Mouse (Mus musculus) forebrain, embryonic 14.5 days (tissue): ENCODE measurements around the gene Mdh2. TPM values are rescaled to one million over a fixed set of nuclear protein-coding genes. Genes with fewer than 3 reads are reported as not detected.
A peak's percentile ranks its signal among the peaks of the same experiment; 100 is the strongest.

Experiments
- ATAC-seq: fragments of 200-750 bp; cut with Nextera tagmentation; 2 replicates; pipeline ENCODE4 v1.8.0; 2017; ENCODE audit warnings: mild to moderate bottlenecking, moderate library complexity
- DNase-seq: peaks from one replicate; pipeline ENCODE4 v3.0.0-alpha.2; 2015; ENCODE audit warnings: low spot score
- H3K27ac ChIP-seq: fragments of 300-500 bp; sonication (generic); 2 replicates; pipeline ENCODE4 v1.5.1; 2014; ENCODE audit warnings: low read depth, mild to moderate bottlenecking, control low read depth, low read length, moderate library complexity
- H3K27me3 ChIP-seq: fragments of 300-500 bp; sonication (generic); replicated peaks from 2 replicates; pipeline ENCODE4 v1.6.1; 2014; ENCODE audit warnings: low read length, control low read depth, mixed read lengths; ENCODE audit not compliant: control insufficient read depth, insufficient read depth
- H3K36me3 ChIP-seq: fragments of 300-500 bp; sonication (generic); 2 replicates; pipeline ENCODE4 v1.6.1; 2014; ENCODE audit warnings: low read length, control low read depth; ENCODE audit not compliant: control insufficient read depth, insufficient read depth
- H3K4me1 ChIP-seq: fragments of 300-500 bp; sonication (generic); 2 replicates; pipeline ENCODE4 v1.6.1; 2014; ENCODE audit warnings: antibody characterized with exemption, low read length, control low read depth; ENCODE audit not compliant: control insufficient read depth, insufficient read depth
- H3K4me2 ChIP-seq: fragments of 300-500 bp; sonication (generic); 2 replicates; pipeline ENCODE4 v1.6.1; 2014; ENCODE audit warnings: mild to moderate bottlenecking, control low read depth, low read length
- H3K4me3 ChIP-seq: fragments of 300-500 bp; sonication (generic); 2 replicates; pipeline ENCODE4 v1.5.1; 2014; ENCODE audit warnings: low read depth, low read length, control low read depth
- H3K9ac ChIP-seq: fragments of 300-500 bp; sonication (generic); 2 replicates; pipeline ENCODE4 v1.6.1; 2014; ENCODE audit warnings: mild to moderate bottlenecking, low read length, control low read depth, moderate library complexity
- H3K9me3 ChIP-seq: fragments of 300-500 bp; sonication (generic); replicated peaks from 2 replicates; pipeline ENCODE4 v1.6.1; 2016; ENCODE audit warnings: low read length, control low read depth, mixed read lengths; ENCODE audit not compliant: control insufficient read depth
- WGBS: fragments of 180-500 bp; shearing (Covaris S2); extraction: QIAGEN DNeasy Blood & Tissue Kit; methylation state at CpG from one replicate; pipeline ENCODE4 v1.1.7; 2014; 5-methylcytosine and 5-hydroxymethylcytosine counted together
- polyA plus RNA-seq: library from polyadenylated mRNA; unstranded; fragments of >200 nt; fragmentation: Nextera tagmentation; extraction: Ambion mirVana; gene quantifications from 2 replicates; pipeline ENCODE4 v1.2.1, GENCODE M21; 2014

The Mdh2 gene
- polyA plus RNA-seq, 1 experiment from 2014 or later = 590 TPM

DNA sequence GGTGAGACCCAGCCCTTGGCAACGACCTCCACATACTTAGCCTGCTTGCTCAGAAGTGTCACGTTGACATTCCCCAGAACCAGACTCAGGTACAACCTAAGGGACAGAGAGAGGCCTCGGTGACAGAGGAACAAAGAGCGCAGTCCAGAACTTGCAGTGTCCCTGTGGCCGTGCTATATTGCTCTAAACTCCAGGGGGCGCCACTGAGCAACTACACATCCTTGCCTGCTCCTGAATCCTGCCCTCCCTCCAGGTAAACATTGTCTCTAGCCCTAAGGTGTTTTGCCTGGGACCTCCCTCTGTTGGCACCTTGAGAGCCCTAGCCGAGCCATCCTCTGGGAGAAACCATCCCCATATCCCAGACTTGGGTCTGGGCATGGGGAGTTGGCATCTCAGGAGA is 41.1 kb upstream of the Mdh2 start:
- Histone ChIP-seq H3K4me2 (no peak overlapping the region), H3K27ac (no peak overlapping the region), H3K4me1 (no peaks in the 10 kb centered on the region), H3K4me3 (no peak overlapping the region), H3K36me3 (peaks cover 74% of the 10 kb centered on the region), H3K9me3 (no peaks in the 10 kb centered on the region), H3K9ac (no peak overlapping the region), H3K27me3 (no peaks in the 10 kb centered on the region)
- 79% methylated on average over 7 of the region's 7 CpGs for WGBS
- DNase-seq (no peak), ATAC-seq (no peak)

DNA sequence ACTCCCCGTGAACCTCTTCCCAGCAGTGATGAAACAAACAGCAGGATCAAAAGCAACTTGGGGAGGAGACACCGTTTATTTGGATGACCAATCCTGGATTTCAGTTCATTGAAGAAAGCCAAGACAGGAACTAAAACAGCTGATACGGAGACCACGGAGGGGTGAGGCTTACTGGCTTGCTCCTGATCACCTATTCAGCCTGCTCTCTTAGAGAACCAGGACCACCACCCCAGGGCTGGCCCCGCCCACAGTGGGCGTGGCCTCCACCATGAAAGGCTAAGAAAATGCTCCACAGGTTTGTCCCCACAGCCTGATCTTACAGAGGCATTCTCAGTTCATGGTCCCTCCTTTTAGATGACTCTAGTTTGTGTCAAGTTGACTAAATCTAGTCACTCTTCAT is 40.0 kb upstream of the Mdh2 start:
- H3K4me1 ChIP-seq = peaks cover 5% of the 10 kb centered on the region
- no peak overlapping the region for H3K4me3 ChIP-seq
- ATAC-seq (no peak), DNase-seq (no peak)
- peaks cover 63% of the 10 kb centered on the region for H3K36me3 ChIP-seq
- WGBS = 32% methylated on average over 6 of the region's 6 CpGs
- H3K27ac ChIP-seq = no peak overlapping the region
- no peak overlapping the region for H3K4me2 ChIP-seq
- H3K9me3 ChIP-seq = no peaks in the 10 kb centered on the region
- H3K27me3 ChIP-seq = no peaks in the 10 kb centered on the region
- no peak overlapping the region for H3K9ac ChIP-seq

DNA sequence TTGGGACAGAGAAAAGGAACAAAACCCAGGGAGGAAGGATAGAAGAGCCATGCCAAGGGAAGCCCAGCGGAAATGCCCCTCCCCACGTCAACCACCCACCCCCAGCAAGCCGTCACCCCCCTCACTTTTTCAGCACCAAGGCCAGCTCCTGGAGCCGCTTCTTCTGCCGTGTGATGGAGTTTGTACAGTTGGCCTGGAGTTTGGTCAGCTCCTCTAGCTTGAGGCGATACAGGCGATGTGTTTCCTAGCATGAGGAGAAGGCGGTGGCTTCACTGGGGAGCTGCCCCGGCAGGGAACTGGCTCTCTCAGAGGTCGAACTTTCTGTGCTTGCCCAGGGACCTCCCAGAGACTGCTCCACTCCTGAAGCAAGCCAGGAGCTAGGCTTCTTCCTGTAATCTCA is 36.1 kb upstream of the Mdh2 start:
- ATAC-seq = no peak
- no peak for DNase-seq
- WGBS = 73% methylated on average over 10 of the region's 10 CpGs
- Histone ChIP-seq H3K36me3 (peaks cover 24% of the 10 kb centered on the region; the same call in 1 of the 2 replicates), H3K27ac (no peak overlapping the region), H3K4me3 (no peak overlapping the region), H3K9ac (no peak overlapping the region), H3K27me3 (no peaks in the 10 kb centered on the region), H3K4me1 (peaks cover 7% of the 10 kb centered on the region), H3K9me3 (no peaks in the 10 kb centered on the region), H3K4me2 (no peak overlapping the region)

DNA sequence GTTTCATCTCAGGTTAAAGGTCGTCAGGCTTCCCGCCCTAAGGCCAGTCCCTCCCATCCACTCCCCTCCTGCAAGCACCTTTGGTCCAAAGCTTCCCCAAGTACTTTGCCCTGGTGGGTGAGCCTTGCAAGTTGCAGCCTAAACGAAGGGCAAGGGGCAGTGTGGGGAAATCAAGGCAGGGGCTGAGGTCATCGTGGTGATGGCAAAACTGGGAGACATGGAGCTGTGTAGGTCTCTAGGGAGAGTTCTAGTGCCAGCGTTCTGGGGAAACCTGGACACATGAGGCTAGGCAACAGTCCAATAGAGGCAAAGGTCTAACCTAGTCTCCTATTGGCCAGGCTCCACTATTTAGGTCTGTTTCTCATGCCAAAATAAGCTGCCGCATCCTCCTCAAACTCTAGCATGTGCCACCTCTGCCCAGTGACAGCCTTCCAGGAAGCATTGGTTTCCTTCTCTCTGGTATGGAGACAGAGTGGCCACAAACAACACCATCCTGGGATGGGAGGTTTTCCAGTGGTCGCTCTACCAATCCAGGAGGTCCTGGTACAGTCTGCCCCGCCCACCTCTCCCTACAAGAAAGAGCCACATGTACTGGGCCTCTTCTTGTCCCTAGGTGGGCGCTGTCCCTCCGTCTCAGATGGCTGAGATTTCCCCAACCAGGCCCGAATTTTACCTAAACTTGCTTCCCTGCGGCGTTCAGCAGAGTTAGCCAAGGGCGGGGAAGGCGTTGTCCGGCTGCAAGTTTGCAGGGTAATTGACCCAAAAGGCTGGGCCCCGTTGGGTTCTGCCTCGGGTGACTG is 35.1 kb upstream of the Mdh2 start:
- peaks cover 7% of the 10 kb centered on the region for H3K4me1 ChIP-seq
- H3K4me2 ChIP-seq = peak overlapping the region; percentile 84
- DNase-seq (peak; percentile 41), ATAC-seq (peak; percentile 38; the same call in 1 of the 2 replicates)
- peak overlapping the region; percentile 87 for H3K9ac ChIP-seq
- peak overlapping the region; percentile 85 for H3K4me3 ChIP-seq
- WGBS = 22% methylated on average over 18 of the region's 18 CpGs
- peaks cover 17% of the 10 kb centered on the region; the same call in 1 of the 2 replicates for H3K36me3 ChIP-seq
- H3K27ac ChIP-seq = no peak overlapping the region
- no peaks in the 10 kb centered on the region for H3K9me3 ChIP-seq
- no peaks in the 10 kb centered on the region for H3K27me3 ChIP-seq

DNA sequence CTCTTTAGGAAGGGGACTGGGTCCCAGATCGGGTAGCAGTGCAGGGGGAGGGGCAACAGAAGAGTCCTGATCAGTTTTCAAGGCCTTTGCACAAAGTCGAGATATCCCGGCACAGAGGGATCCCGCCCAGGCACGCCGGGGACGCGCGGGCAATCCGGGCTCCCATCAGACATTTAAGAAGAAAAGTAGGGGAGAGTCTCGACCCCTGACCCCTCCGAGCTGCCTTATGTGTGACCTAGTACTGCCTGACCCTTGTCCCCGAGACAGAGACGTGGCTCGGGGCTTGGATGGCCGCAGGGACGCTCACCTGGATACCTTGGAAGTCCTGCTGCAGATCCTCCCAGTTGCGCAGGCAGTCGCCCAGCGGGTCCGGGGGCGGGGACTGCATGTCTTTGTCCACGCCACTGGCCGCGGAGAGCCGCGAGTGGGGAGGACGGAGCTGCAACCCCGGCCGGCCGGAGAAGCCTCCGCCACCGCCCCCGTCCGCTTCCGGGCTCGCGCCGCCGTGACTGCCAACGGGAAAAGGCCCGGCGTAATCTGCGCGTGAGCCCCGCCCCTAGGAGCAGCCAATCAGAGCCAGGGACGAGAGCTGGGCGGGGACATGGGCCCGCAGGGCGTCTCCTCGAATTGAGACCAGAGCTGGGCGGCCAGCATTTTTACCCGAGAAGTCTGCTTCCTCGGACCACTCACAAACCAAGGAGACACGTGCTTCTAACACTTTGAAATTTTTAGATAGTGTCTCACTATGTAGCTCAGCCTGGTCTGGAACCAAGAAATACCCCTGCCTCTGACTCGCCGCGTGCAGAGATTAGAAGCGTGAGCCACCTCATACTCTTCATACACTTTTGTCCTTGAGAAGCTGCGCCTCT is 34.3 kb upstream of the Mdh2 start, which contains the start of gene Tmem120a:
Tmem120a (minus strand) TSS at position 708 of the 869 bp plus-strand sequence.
- no peaks in the 10 kb centered on the region for H3K27me3 ChIP-seq
- DNase-seq = peak; percentile 95
- peak within 1 kb of the TSS; percentile 5; the same call in 1 of the 2 replicates for H3K27ac ChIP-seq
- no peaks in the 10 kb centered on the region for H3K9me3 ChIP-seq
- peak; percentile 99 for ATAC-seq
- peaks cover 7% of the 10 kb centered on the region for H3K4me1 ChIP-seq
- peak within 1 kb of the TSS; percentile 87 for H3K9ac ChIP-seq
- peak within 1 kb of the TSS; percentile 85 for H3K4me3 ChIP-seq
- H3K36me3 ChIP-seq = peaks cover 17% of the 10 kb centered on the region; the same call in 1 of the 2 replicates
- peak within 1 kb of the TSS; percentile 84 for H3K4me2 ChIP-seq
- WGBS = under 1% methylated on average over 59 of the region's 60 CpGs

DNA sequence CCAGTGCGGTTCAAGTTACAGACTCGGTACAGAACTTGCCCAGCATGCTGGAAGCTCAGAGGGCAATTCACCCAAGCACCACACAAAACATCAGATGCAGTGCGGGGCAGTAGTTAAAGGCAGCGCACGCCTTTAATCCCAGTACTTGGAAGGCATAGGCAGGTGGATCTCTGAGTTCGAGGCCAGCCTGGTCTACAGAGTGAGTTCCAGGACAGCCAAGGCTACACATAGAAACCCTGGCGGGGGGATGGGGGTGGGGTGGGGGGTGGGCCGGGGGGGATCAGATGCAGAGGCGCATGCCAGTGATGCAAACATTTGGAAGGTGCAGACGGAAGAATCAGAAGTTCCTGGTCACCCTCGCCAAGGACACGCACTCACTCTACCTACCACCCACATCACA is 33.5 kb upstream of the Mdh2 start:
- Histone ChIP-seq H3K4me1 (peaks cover 7% of the 10 kb centered on the region), H3K27me3 (no peaks in the 10 kb centered on the region), H3K4me2 (peak overlapping the region; percentile 84), H3K27ac (0 out of 2 replicates have a peak overlapping the region, but pooled peaks have one; percentile 5), H3K9ac (peak overlapping the region; percentile 87), H3K9me3 (no peaks in the 10 kb centered on the region), H3K36me3 (peaks cover 13% of the 10 kb centered on the region; the same call in 1 of the 2 replicates), H3K4me3 (peak overlapping the region; percentile 85)
- ATAC-seq (0 out of 2 replicates have a peak, but pooled peaks have one; percentile 6), DNase-seq (no peak)
- WGBS = 21% methylated on average over 12 of the region's 12 CpGs

DNA sequence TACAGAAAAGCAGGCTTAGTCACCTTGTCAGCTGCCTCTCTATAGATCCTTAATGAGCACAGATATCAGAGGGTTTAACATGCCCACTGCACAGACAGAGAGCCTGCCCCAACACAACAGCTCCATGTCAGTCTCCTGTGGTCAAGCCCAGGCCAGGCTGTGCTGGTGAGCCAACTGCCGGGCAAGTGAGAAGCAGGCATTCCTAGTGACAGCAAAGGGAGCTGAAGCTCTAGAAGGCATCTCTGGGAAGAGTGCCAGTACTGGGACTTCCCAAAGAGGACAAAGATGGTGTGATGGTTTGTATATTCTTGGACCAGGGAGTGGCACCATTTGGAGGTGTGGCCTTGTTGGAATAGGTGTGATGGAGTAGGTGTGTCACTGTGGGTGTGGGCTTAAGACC is 27.2 kb upstream of the Mdh2 start:
- ATAC-seq (no peak), DNase-seq (no peak)
- H3K36me3 ChIP-seq = no peaks in the 10 kb centered on the region
- H3K4me2 ChIP-seq = no peak overlapping the region
- H3K9ac ChIP-seq = no peak overlapping the region
- H3K27me3 ChIP-seq = no peaks in the 10 kb centered on the region
- no peak overlapping the region for H3K4me3 ChIP-seq
- no peaks in the 10 kb centered on the region for H3K9me3 ChIP-seq
- 80% methylated on average over 1 of the region's 1 CpGs for WGBS
- no peaks in the 10 kb centered on the region for H3K4me1 ChIP-seq
- H3K27ac ChIP-seq = no peak overlapping the region

DNA sequence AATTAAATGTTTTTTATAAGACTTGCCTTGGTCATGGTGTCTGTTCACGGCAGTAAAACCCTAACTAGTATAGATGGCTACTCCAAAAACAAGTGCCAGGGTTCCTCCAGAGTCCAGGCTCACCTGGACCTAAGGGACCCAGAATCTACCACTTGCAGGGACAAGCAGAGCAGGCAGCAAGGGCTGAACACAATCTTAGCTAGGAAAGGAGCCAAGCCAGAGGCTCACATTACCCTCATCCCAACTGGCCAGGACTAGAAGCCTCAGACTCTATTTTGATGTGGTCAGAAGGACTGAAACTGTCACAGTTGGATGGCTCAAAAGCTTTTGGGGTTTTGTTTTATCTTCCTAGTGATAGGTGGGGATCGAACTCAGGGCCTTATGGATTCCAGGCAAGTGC is 26.7 kb upstream of the Mdh2 start:
- Histone ChIP-seq H3K36me3 (no peaks in the 10 kb centered on the region), H3K27ac (no peak overlapping the region), H3K4me2 (no peak overlapping the region), H3K9me3 (no peaks in the 10 kb centered on the region), H3K9ac (no peak overlapping the region), H3K4me3 (no peak overlapping the region), H3K27me3 (no peaks in the 10 kb centered on the region), H3K4me1 (no peaks in the 10 kb centered on the region)
- WGBS = 78% methylated on average over 2 of the region's 2 CpGs
- ATAC-seq (no peak), DNase-seq (no peak)
